Mouse (Mus musculus) myocyte (in vitro differentiated cells): ENCODE results near the gene Aars.

ENCODE experiments used
- CEBPB ChIP-seq: IDR thresholded peaks from 2 replicates; pipeline ENCODE4 v1.6.1; 2011; ENCODE audit warnings: mild to moderate bottlenecking, moderate library complexity; ENCODE audit not compliant: poor library complexity, insufficient read depth, severe bottlenecking
- E2F4 ChIP-seq: IDR thresholded peaks from one replicate; pipeline ENCODE4 v1.6.1; 2011; ENCODE audit warnings: mild to moderate bottlenecking, control low read depth, moderate library complexity; ENCODE audit not compliant: insufficient read depth
- MAX ChIP-seq: IDR thresholded peaks from one replicate; pipeline ENCODE4 v1.6.1; 2011; ENCODE audit warnings: low read depth, mild to moderate bottlenecking, control low read depth
- MYOD1 ChIP-seq, 3 experiments: IDR thresholded peaks; one replicate each; pipeline ENCODE4 v1.6.1; 2011; ENCODE audit warnings: control low read depth in 2 of 3, low read depth in 2 of 3, mild to moderate bottlenecking in 2 of 3, moderate library complexity in 1 of 3; ENCODE audit not compliant: insufficient read length in 2 of 3, control insufficient read depth in 1 of 3
- MYOG ChIP-seq, 3 experiments: IDR thresholded peaks; one replicate each; pipeline ENCODE4 v1.6.1; 2011; ENCODE audit warnings: control low read depth in 2 of 3, low read depth in 2 of 3, mild to moderate bottlenecking in 2 of 3; ENCODE audit not compliant: insufficient read length in 2 of 3, control insufficient read depth in 1 of 3, insufficient read depth in 1 of 3
- POLR2A ChIP-seq: IDR thresholded peaks from one replicate; pipeline ENCODE4 v1.6.1; 2011; ENCODE audit warnings: low read depth, mild to moderate bottlenecking, control low read depth, moderate library complexity; ENCODE audit not compliant: insufficient read length
- POLR2AphosphoS2 ChIP-seq: IDR thresholded peaks from one replicate; pipeline ENCODE4 v1.6.1; 2011; ENCODE audit warnings: low read depth, control low read depth; ENCODE audit not compliant: insufficient read length
- SRF ChIP-seq: IDR thresholded peaks from one replicate; pipeline ENCODE4 v1.6.1; 2011; ENCODE audit warnings: low read depth; ENCODE audit not compliant: control insufficient read depth, insufficient read length
- TCF12 ChIP-seq: IDR thresholded peaks from one replicate; pipeline ENCODE4 v1.6.1; 2011; ENCODE audit warnings: mild to moderate bottlenecking, control low read depth; ENCODE audit not compliant: poor library complexity, insufficient read depth, severe bottlenecking
- TCF3 ChIP-seq: IDR thresholded peaks from one replicate; pipeline ENCODE4 v1.6.1; 2011; ENCODE audit warnings: low read depth, control low read depth; ENCODE audit not compliant: insufficient read length
- USF1 ChIP-seq: IDR thresholded peaks from one replicate; pipeline ENCODE4 v1.6.1; 2011; ENCODE audit warnings: low read depth, mild to moderate bottlenecking, control low read depth, moderate library complexity

DNA sequence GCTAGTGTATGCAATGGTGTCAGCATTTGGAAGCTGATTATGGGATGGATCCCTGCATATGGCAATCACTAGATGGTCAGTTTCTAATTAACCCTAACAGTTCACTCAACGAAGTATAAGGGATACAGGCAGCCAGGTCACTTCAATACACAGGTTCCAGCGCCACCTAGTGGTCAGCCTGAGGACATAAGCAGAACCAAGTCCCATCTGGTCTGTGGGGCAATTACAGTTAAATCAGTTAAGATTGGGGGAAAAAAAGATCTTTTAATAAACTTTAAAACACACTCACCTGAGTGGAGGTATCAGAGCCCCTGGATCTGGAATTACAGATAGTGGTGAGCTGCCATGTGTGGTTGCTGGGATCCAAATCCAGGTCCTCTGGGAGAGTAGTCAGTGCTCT, 57.2 kb downstream of the Aars start:
- TF ChIP-seq TCF12: no peak
- TF ChIP-seq POLR2A: no peak
- TF ChIP-seq POLR2AphosphoS2: no peak
- TF ChIP-seq MAX: no peak
- no peak for TF ChIP-seq CEBPB
- no peak for TF ChIP-seq MYOD1 (IDR thresholded peaks at IDR 0.05; ENCODE audit: control insufficient read depth in 1 of 3, insufficient read length in 2 of 3, low read depth in 2 of 3)
- no peak for TF ChIP-seq E2F4
- TF ChIP-seq MYOG (IDR thresholded peaks at IDR 0.05; ENCODE audit: control insufficient read depth in 1 of 3, insufficient read depth in 1 of 3, insufficient read length in 2 of 3, low read depth in 2 of 3): no peak
- TF ChIP-seq SRF: no peak
- TF ChIP-seq USF1: no peak
- no peak for TF ChIP-seq TCF3
